Mouse (Mus musculus): ENCODE measurements around the gene Clca3a1.

The Clca3a1 gene

DNA sequence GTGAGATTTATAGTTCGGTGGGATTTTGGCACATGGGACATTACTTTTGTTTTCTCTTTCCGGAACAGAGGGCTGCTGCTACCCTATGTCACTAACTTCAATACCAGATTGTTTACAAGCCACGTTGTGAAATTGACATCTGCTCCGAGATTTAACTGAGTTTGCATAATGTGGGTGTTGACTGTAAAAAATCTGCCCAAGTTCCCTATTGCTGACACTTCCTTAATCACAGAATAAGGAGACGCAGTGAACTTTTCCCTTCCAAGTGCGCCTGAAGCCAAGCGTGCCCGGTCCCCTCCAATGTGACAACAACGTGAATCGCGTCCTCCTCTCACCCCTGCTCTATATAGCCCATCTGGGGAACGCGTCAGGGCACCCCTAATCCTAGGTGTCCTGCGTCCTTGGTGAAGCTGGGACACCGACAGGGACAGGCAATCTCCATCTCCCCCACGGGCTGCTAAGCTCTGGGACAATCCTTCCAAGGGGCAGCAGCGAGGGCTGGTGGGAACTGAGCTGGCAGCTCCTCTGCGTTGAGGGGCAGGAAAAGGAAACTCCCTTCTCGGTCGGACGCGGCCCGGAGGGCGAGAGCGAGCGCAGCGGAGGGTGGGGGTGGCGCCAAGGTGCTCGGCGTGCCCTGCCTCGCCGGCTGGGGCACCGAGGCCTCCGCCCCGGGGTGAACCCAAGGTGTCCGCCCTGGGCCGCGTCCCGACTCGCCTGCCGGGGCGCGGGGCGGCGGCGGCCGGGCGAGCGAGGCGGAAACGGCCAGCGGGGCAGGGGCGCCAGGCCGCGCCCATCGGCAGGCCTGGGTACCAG lies 41.5 kb downstream of the Clca3a1 start:
- DNase-seq (ENCODE audit: low spot score): peak; percentile 35

DNA sequence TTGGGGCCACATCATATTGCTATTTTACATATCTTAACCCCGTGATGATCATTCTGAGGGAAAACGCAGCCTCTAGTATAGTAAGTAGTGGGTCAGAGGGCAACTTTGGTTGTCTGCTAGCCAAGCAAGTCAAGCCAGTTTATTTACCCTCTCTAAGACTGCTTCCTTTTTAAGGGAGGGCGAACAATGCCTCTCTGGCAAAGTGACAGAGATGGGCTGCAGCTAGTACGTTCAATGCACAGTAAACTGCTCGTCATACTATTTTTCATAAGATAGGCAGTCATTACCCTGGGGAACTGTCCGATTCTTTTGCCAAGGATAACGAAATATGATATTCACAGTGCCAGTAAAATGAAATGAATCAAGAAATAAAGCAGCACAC lies 42.1 kb downstream of the Clca3a1 start:
- no peak for DNase-seq (ENCODE audit: low spot score)

- no peak for DNase-seq (ENCODE audit: low spot score)
Observed at GRCm38 (mm10) chr3:144717835-144718234, 42.9 kb downstream of the Clca3a1 start.

- no peak for DNase-seq (ENCODE audit: low spot score)
Observed at GRCm38 (mm10) chr3:144717121-144717520, 43.7 kb downstream of the Clca3a1 start.

- DNase-seq (ENCODE audit: low spot score): no peak
Observed at GRCm38 (mm10) chr3:144715901-144716300, 44.9 kb downstream of the Clca3a1 start.

GRCm38 (mm10) chr3:144715033-144715432 lies 45.7 kb downstream of the Clca3a1 start:
- DNase-seq (ENCODE audit: low spot score): no peak

- DNase-seq (ENCODE audit: low spot score): no peak
Observed at GRCm38 (mm10) chr3:144714606-144715005, 46.2 kb downstream of the Clca3a1 start.

- DNase-seq (ENCODE audit: low spot score): no peak
Observed at GRCm38 (mm10) chr3:144714126-144714525, 46.7 kb downstream of the Clca3a1 start.

DNA sequence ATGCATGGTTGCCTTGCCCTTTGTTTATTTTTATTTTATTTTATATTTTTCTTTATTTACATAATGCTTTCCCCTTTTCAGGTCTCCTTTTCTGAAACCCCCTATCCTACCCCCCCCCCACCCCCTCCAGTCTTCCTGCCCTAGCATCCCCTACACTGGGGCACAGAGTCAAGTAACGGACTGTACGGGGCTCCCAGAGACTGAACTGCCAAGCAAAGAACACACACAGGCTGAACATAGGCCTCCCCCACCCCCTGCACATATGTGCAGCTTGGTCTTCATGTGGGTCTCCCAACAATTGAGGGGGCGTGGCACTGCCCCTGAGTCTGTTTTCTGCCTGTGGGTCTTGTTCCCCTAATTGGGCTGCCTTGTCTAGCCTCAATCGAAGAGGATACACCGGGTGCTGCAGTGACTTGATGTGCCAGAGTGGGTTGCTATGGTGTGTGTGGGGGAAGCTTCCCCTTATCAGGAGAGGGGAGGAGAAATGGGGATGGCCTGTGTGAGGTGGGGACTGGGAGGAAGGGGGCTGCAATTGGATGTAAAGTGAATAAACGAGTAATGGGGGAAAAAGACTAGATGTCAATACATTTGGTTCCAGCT lies 49.1 kb downstream of the Clca3a1 start:
- no peak for DNase-seq (ENCODE audit: low spot score)

GRCm38 (mm10) chr3:144708612-144709011 lies 52.2 kb downstream of the Clca3a1 start:
- no peak for DNase-seq (ENCODE audit: low spot score)

DNA sequence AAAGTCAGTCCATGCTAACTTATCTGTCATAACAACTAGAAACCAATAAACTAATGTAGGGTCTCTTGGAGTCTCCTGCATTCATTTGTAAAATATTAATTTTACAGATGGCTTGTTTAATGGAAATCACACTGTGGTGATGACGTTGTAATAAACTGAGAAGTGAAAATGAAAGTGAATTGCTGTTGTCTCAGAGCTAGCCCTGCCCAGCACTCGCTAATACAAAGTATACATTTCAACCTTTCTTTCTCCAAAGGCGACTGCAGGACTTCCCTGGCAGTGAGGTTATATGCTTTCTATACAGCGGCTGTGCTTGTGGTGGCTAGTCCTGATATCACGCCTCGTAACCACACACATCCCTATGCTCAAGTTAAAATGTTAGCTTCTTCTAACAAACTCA lies 56.8 kb downstream of the Clca3a1 start:
- DNase-seq (ENCODE audit: low spot score): no peak

DNA sequence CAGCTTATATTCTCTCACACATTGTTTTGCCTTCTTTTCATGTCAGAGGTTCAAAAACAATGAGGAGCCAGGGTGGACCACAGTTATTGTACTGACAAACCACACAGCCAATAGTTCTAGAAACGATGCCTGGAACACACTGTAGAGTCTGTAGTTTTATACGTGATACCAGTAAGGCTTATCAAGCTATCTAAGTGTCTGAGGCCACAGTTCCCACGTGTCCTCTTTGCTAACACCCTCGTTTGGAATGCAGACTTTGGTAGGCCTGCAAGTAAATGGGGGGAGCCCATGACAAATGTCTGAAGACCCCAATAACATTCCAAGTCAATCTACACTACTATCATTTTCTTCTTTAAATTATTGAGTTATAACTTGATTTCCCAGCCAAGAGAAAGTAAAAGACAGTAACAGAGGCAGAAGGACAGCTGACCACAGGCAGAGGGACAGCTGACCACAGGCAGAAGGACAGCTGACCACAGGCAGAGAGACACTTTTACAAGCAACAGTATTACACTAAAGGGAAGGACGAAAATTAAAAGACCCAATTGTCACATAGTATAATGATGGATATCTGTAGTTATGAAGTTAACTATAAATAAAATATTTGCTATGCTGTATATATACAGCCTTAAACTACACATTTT lies 61.9 kb downstream of the Clca3a1 start:
- DNase-seq (ENCODE audit: low spot score): no peak

GRCm38 (mm10) chr3:144697942-144698341 lies 62.8 kb downstream of the Clca3a1 start:
- DNase-seq (ENCODE audit: low spot score): no peak

DNA sequence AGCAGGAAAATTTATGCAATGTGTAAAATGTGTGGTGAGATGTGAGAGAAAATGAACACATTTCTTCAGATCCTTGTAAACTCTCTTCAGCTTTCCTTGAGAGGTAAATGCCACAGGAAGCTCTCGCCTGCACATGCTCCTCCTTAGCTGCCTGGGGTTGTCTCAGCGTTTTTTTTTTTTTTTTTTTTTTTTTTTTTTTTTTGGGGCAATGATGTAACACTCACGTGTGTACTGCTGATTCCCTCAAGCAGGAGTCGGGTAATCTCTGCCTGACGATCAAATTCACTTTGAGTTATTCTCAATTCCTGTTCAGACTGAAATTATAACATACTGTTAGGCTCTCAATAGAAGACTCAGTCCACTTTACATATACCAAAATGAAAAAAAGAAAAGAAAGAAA lies 63.6 kb downstream of the Clca3a1 start:
- DNase-seq (ENCODE audit: low spot score): no peak

DNA sequence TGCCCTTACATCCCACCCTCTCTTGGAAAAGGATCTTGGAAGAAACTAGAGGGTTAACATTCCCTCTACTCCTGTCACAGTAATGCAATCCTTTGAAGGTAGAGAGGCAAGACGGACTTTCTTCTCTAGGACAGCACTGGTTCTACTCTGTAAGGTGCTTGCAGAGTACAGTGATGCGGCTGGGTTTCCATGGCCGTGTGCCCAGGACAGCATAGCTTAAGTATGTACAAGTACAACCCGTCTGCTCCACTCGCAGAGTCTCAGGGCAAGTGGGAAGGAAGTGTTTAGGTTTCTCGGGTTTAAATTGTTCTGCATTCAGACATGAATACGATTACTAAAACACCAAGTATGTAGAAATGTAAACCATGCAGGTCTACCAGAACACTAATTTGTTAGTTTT lies 65.8 kb downstream of the Clca3a1 start:
- no peak for DNase-seq (ENCODE audit: low spot score)

GRCm38 (mm10) chr3:144694040-144694439 lies 66.7 kb downstream of the Clca3a1 start:
- DNase-seq (ENCODE audit: low spot score): no peak

GRCm38 (mm10) chr3:144692052-144692451 lies 68.7 kb downstream of the Clca3a1 start:
- no peak for DNase-seq (ENCODE audit: low spot score)

DNA sequence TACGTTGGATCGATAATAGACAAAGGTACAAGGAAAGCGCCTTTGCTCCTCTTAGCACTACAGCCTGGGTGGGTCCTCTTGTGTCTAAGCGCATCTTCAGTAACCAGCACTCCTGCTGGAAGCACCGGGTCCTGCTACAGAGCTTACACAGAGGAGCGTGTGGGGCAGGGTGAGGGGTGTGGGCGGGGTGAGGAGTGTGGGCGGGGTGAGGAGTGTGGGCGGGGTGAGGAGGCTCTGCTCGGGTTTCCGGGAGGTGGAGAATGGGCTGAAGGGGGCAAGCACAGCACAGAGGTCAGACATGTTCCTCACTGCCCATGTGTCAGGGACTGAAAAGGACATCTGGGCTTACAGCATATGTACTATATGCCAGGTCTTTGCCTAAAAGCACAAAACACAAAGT lies 71.5 kb downstream of the Clca3a1 start:
- DNase-seq (ENCODE audit: low spot score): no peak

DNA sequence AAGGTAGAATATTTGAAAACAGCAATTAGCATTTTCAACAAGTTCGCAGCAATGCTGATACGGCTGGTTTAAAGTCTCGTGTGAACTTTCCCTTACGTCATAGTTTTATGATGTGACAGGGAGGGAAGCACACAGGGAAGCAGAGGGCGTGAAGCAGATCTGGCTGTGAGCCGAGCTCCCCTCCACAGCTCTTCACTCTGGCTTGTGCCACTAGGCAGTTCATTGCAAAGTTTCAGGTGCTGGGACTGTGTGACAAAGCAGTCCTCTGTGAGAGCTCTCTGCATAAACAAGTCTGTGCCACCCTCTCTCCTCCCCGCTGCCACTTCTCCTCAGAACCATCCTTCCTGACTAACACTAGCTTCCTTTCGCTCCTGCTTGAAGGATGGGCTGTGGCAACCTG lies 72.5 kb downstream of the Clca3a1 start:
- DNase-seq (ENCODE audit: low spot score): no peak

GRCm38 (mm10) chr3:144687618-144688017 lies 73.2 kb downstream of the Clca3a1 start:
- DNase-seq (ENCODE audit: low spot score): no peak

GRCm38 (mm10) chr3:144686146-144686545 lies 74.6 kb downstream of the Clca3a1 start:
- no peak for DNase-seq (ENCODE audit: low spot score)

- DNase-seq (ENCODE audit: low spot score): no peak
Observed at GRCm38 (mm10) chr3:144683136-144683814, 77.5 kb downstream of the Clca3a1 start.

DNA sequence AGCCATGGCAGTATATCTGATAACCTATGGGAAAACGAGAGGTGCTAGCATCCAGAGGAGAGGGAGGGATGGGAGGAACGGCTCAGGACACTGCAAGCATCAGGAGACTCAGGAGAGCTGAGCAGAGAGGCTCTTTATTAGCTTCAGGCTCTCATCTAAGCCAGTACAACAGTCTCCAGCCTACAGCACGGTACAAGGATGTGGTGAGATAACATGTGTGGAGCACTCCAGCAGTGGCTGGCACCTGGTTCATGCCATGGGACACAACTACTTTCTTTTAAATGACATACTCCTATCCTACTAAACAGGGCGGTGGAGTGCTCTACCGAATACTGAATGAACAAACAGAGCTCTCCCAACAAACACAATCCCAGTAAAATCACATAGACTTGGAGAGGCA lies 79.2 kb downstream of the Clca3a1 start:
- no peak for DNase-seq (ENCODE audit: low spot score)

All from left cerebral cortex, adult 11 months (tissue).